ENCODE assay signal across 8 mouse cellular contexts in the genomic region with DNA sequence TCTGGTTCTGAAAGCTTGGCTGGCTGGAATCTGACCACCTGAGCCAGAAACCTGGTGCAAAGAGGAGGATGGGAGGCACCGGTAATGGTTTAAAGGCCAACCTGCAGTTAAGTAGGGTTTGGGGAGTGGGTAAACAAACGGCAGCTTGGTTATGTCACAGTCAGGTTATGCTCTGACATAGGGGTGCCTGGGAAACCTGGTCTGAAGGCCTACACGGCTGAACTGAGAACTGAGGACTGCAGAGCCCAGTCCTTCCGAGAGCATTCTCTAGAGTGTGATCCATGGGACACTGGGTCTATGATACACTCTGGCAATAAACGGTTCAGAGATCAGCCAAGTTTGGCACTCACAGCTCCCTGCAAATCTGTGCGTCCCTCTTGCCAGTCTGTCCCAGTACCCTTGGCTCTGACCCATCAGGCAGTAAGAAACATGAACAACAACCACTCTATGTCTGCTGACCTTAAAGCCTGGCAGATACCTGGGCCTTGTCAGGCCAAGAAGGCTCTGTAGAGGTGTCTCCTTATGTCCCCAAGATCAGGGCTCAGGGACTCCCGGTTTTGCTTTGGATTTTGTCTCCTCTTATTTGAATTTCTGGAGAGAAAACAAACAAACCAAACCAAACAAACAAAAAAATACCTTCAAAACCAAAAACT.
DNase-seq lines count a peak whose midpoint lies in the region; ATAC-seq and TF ChIP-seq lines count a peak whose summit lies in the region.

No protein-coding gene starts in this region.

- H3K4me2 ChIP-seq in forebrain, embryonic 13.5 days, result peak overlapping the region; percentile 67
- peak overlapping the region; percentile 83 for H3K4me2 ChIP-seq in intestine, embryonic 16.5 days (ENCODE audit: low read depth, low read length)
- peak overlapping the region; percentile 71 for H3K4me2 ChIP-seq in neural tube, embryonic 12.5 days (replicated peaks)

- H3K9me3 ChIP-seq in forebrain, embryonic 13.5 days (replicated peaks), result no peaks in the 10 kb centered on the region
- H3K9me3 ChIP-seq in intestine, embryonic 16.5 days (ENCODE audit: control insufficient read depth, low read length), result no peaks in the 10 kb centered on the region
- H3K9me3 ChIP-seq in neural tube, embryonic 12.5 days, result no peaks in the 10 kb centered on the region

- no peaks in the 10 kb centered on the region; the same call in 1 of the 2 replicates for H3K27me3 ChIP-seq in forebrain, embryonic 13.5 days
- no peaks in the 10 kb centered on the region for H3K27me3 ChIP-seq in intestine, embryonic 16.5 days (replicated peaks; ENCODE audit: control insufficient read depth, insufficient read depth, low read length)
- no peaks in the 10 kb centered on the region for H3K27me3 ChIP-seq in neural tube, embryonic 12.5 days (replicated peaks)

- H3K4me1 ChIP-seq in forebrain, embryonic 13.5 days, result peaks cover 22% of the 10 kb centered on the region
- H3K4me1 ChIP-seq in intestine, embryonic 16.5 days (ENCODE audit: control insufficient read depth, insufficient read depth, low read length), result 0 out of 2 replicates have a peak, but pooled peaks cover 4% of the 10 kb centered on the region
- H3K4me1 ChIP-seq in neural tube, embryonic 12.5 days, result peaks cover 15% of the 10 kb centered on the region

- 64% methylated on average over 7 of the region's 7 CpGs for WGBS in forebrain, embryonic 13.5 days
- 46% methylated on average over 7 of the region's 7 CpGs for WGBS in intestine, embryonic 16.5 days
- WGBS in neural tube, embryonic 12.5 days, result 64% methylated on average over 7 of the region's 7 CpGs

- DNase-seq in layer of hippocampus, adult 2 months (ENCODE audit: low spot score in 2 of 2), result no peak
- DNase-seq in layer of hippocampus, adult 8-10 months (ENCODE audit: low spot score in 2 of 2), result no peak
- no peak for DNase-seq in ovary, postnatal 14 days (ENCODE audit: low spot score)
- DNase-seq in layer of hippocampus, adult 9-10 months (ENCODE audit: low spot score), result no peak
- no peak for DNase-seq in left cerebral cortex, postnatal 4 days

- intact Hi-C loops in left cerebral cortex, postnatal 4 days (cut with DNase I), result no loop called here

- no peak overlapping the region for H3K9ac ChIP-seq in forebrain, embryonic 13.5 days
- 0 out of 2 replicates have a peak overlapping the region, but pooled peaks have one; percentile 69 for H3K9ac ChIP-seq in intestine, embryonic 16.5 days (ENCODE audit: low read depth, low read length)
- H3K9ac ChIP-seq in neural tube, embryonic 12.5 days, result peak overlapping the region; percentile 62; the same call in 1 of the 2 replicates

- peak; percentile 37 for ATAC-seq in forebrain, embryonic 13.5 days
- ATAC-seq in intestine, embryonic 16.5 days, result peak; percentile 41
- peak; percentile 29; the same call in 1 of the 2 replicates for ATAC-seq in neural tube, embryonic 12.5 days (ENCODE audit: low FRiP score, low read depth)

- peak overlapping the region; percentile 94 for H3K27ac ChIP-seq in layer of hippocampus, adult 2 months
- 0 out of 2 replicates have a peak overlapping the region, but pooled peaks have one; percentile 22 for H3K27ac ChIP-seq in forebrain, embryonic 13.5 days
- no peak overlapping the region for H3K27ac ChIP-seq in intestine, embryonic 16.5 days (ENCODE audit: low read length)
- H3K27ac ChIP-seq in neural tube, embryonic 12.5 days, result no peak overlapping the region

- TF ChIP-seq CTCF in layer of hippocampus, adult 2 months (conservative IDR thresholded peaks at IDR 0.05), result no peak

- peak overlapping the region; percentile 60 for H3K4me3 ChIP-seq in layer of hippocampus, adult 2 months
- peak overlapping the region; percentile 51; the same call in 1 of the 2 replicates for H3K4me3 ChIP-seq in forebrain, embryonic 13.5 days
- H3K4me3 ChIP-seq in intestine, embryonic 16.5 days (ENCODE audit: low read length), result no peak overlapping the region
- no peak overlapping the region for H3K4me3 ChIP-seq in neural tube, embryonic 12.5 days

- H3K36me3 ChIP-seq in forebrain, embryonic 13.5 days (ENCODE audit: poor library complexity, severe bottlenecking), result no peaks in the 10 kb centered on the region
- no peaks in the 10 kb centered on the region for H3K36me3 ChIP-seq in intestine, embryonic 16.5 days (ENCODE audit: control insufficient read depth, insufficient read depth, low read length)
- no peaks in the 10 kb centered on the region for H3K36me3 ChIP-seq in neural tube, embryonic 12.5 days

Comparison
In these comparisons a context has a peak if more than half of its experiments do, and no peak if none do; other contexts are left out.
1. H3K27ac ChIP-seq: peak in layer of hippocampus, adult 2 months (single experiment) and forebrain, embryonic 13.5 days (single experiment); none in intestine, embryonic 16.5 days (single experiment) and neural tube, embryonic 12.5 days (single experiment).
2. H3K4me3 ChIP-seq: peak in layer of hippocampus, adult 2 months (single experiment) and forebrain, embryonic 13.5 days (single experiment); none in intestine, embryonic 16.5 days (single experiment) and neural tube, embryonic 12.5 days (single experiment).
3. Peak in every context shown above with its lines, with median percentiles within 50 percentile points of each other: ATAC-seq and H3K4me2 ChIP-seq.